Mouse (Mus musculus): ENCODE data around the gene Olfr554. TPM values are rescaled to one million over a fixed set of nuclear protein-coding genes. Genes with fewer than 3 reads are reported as not detected.
A peak's percentile ranks its signal among the peaks of the same experiment; 100 is the strongest.

The Olfr554 gene
- polyA plus RNA-seq, 1 experiment from 2014 or later: not detected

GRCm38 (mm10) chr7:102658523-102658922, 20.3 kb downstream of the Olfr554 start, which contains the start of gene Olfr555:
TSS of gene Olfr555 (plus strand) at chr7:102658823.
- H3K4me2 ChIP-seq: no peak within 1 kb of the TSS
- H3K27me3 ChIP-seq (ENCODE audit: insufficient read depth, low read length): no peaks in the 10 kb centered on the region
- no peaks in the 10 kb centered on the region for H3K36me3 ChIP-seq (ENCODE audit: insufficient read depth)
- DNase-seq: no peak
- H3K9me3 ChIP-seq (ENCODE audit: low read depth, low read length): no peaks in the 10 kb centered on the region
- no peak for ATAC-seq (ENCODE audit: insufficient read depth)
- H3K4me1 ChIP-seq (ENCODE audit: insufficient read depth): no peaks in the 10 kb centered on the region
- no peak within 1 kb of the TSS for H3K4me3 ChIP-seq (ENCODE audit: low read depth, low read length)
- H3K9ac ChIP-seq: no peak within 1 kb of the TSS
- WGBS: 58% methylated on average over 1 of the region's 1 CpGs
- H3K27ac ChIP-seq (ENCODE audit: low read depth): no peak within 1 kb of the TSS
- no peak for TF ChIP-seq CTCF (IDR thresholded peaks at IDR 0.05; ENCODE audit: low read depth)

GRCm38 (mm10) chr7:102664599-102664998, 26.4 kb downstream of the Olfr554 start, which contains the start of gene Olfr556:
TSS of gene Olfr556 (plus strand) at chr7:102664899.
- WGBS: 60% methylated on average over 3 of the region's 3 CpGs
- H3K4me3 ChIP-seq (ENCODE audit: low read depth, low read length): no peak within 1 kb of the TSS
- no peaks in the 10 kb centered on the region for H3K9me3 ChIP-seq (ENCODE audit: low read depth, low read length)
- no peak within 1 kb of the TSS for H3K9ac ChIP-seq
- ATAC-seq (ENCODE audit: insufficient read depth) (no peak), DNase-seq (no peak)
- H3K4me2 ChIP-seq: no peak within 1 kb of the TSS
- no peak for TF ChIP-seq CTCF (IDR thresholded peaks at IDR 0.05; ENCODE audit: low read depth)
- no peaks in the 10 kb centered on the region for H3K4me1 ChIP-seq (ENCODE audit: insufficient read depth)
- H3K36me3 ChIP-seq (ENCODE audit: insufficient read depth): no peaks in the 10 kb centered on the region
- H3K27ac ChIP-seq (ENCODE audit: low read depth): no peak within 1 kb of the TSS
- no peaks in the 10 kb centered on the region for H3K27me3 ChIP-seq (ENCODE audit: insufficient read depth, low read length)

- Histone ChIP-seq H3K27me3 (ENCODE audit: insufficient read depth, low read length) (no peaks in the 10 kb centered on the region), H3K4me3 (ENCODE audit: low read depth, low read length) (no peak overlapping the region), H3K27ac (ENCODE audit: low read depth) (no peak overlapping the region), H3K4me2 (no peak overlapping the region), H3K9me3 (ENCODE audit: low read depth, low read length) (no peaks in the 10 kb centered on the region), H3K9ac (no peak overlapping the region), H3K36me3 (ENCODE audit: insufficient read depth) (no peaks in the 10 kb centered on the region), H3K4me1 (ENCODE audit: insufficient read depth) (no peaks in the 10 kb centered on the region)
- 39% methylated on average over 2 of the region's 2 CpGs for WGBS
- no peak for ATAC-seq (ENCODE audit: insufficient read depth)
- peak; percentile 69 for DNase-seq
- peak; percentile 50; the same call in 1 of the 2 replicates for TF ChIP-seq CTCF (IDR thresholded peaks at IDR 0.05; ENCODE audit: low read depth)
Measured at GRCm38 (mm10) chr7:102665378-102665777, 27.1 kb downstream of the Olfr554 start.

- ATAC-seq (ENCODE audit: insufficient read depth) (no peak), DNase-seq (no peak)
- WGBS: 69% methylated on average over 2 of the region's 2 CpGs
- no peak overlapping the region for H3K27ac ChIP-seq (ENCODE audit: low read depth)
- H3K9me3 ChIP-seq (ENCODE audit: low read depth, low read length): no peaks in the 10 kb centered on the region
- H3K9ac ChIP-seq: no peak overlapping the region
- TF ChIP-seq CTCF (IDR thresholded peaks at IDR 0.05; ENCODE audit: low read depth): no peak
- H3K4me3 ChIP-seq (ENCODE audit: low read depth, low read length): no peak overlapping the region
- no peak overlapping the region for H3K4me2 ChIP-seq
- no peaks in the 10 kb centered on the region for H3K36me3 ChIP-seq (ENCODE audit: insufficient read depth)
- H3K4me1 ChIP-seq (ENCODE audit: insufficient read depth): no peaks in the 10 kb centered on the region
- no peaks in the 10 kb centered on the region for H3K27me3 ChIP-seq (ENCODE audit: insufficient read depth, low read length)
Measured at GRCm38 (mm10) chr7:102676225-102676624, 38.0 kb downstream of the Olfr554 start.

GRCm38 (mm10) chr7:102681916-102682315, 43.7 kb downstream of the Olfr554 start:
- Histone ChIP-seq H3K9me3 (ENCODE audit: low read depth, low read length) (no peaks in the 10 kb centered on the region), H3K4me3 (ENCODE audit: low read depth, low read length) (no peak overlapping the region), H3K9ac (no peak overlapping the region), H3K4me1 (ENCODE audit: insufficient read depth) (no peaks in the 10 kb centered on the region), H3K27me3 (ENCODE audit: insufficient read depth, low read length) (no peaks in the 10 kb centered on the region), H3K27ac (ENCODE audit: low read depth) (no peak overlapping the region), H3K36me3 (ENCODE audit: insufficient read depth) (no peaks in the 10 kb centered on the region), H3K4me2 (no peak overlapping the region)
- ATAC-seq (ENCODE audit: insufficient read depth): no peak
- DNase-seq: no peak
- TF ChIP-seq CTCF (IDR thresholded peaks at IDR 0.05; ENCODE audit: low read depth): no peak
- WGBS: 77% methylated on average over 1 of the region's 1 CpGs

- WGBS: under 1% methylated on average over 40 of the region's 40 CpGs
- no peaks in the 10 kb centered on the region for H3K4me1 ChIP-seq (ENCODE audit: insufficient read depth)
Measured at GRCm38 (mm10) chr7:102686944-102687501, 48.8 kb downstream of the Olfr554 start, which contains the start of gene Trim68. TSS of gene Trim68 (minus strand) at chr7:102687327.

More at GRCm38 (mm10) chr7:102686944-102687501, 48.8 kb downstream of the Olfr554 start, which contains the start of gene Trim68:
- H3K27me3 ChIP-seq (ENCODE audit: insufficient read depth, low read length): no peaks in the 10 kb centered on the region
- peak within 1 kb of the TSS; percentile 71 for H3K4me2 ChIP-seq
- H3K9ac ChIP-seq: peak within 1 kb of the TSS; percentile 76
- H3K4me3 ChIP-seq (ENCODE audit: low read depth, low read length): peak within 1 kb of the TSS; percentile 58
- H3K27ac ChIP-seq (ENCODE audit: low read depth): peak within 1 kb of the TSS; percentile 77
- no peaks in the 10 kb centered on the region for H3K36me3 ChIP-seq (ENCODE audit: insufficient read depth)
- no peak for TF ChIP-seq CTCF (IDR thresholded peaks at IDR 0.05; ENCODE audit: low read depth)
- DNase-seq: peak; percentile 97
- peak; percentile 100 for ATAC-seq (ENCODE audit: insufficient read depth)
- no peaks in the 10 kb centered on the region for H3K9me3 ChIP-seq (ENCODE audit: low read depth, low read length)

Other genes with a start within 250 kb of the Olfr554 start
- 200 and 220 TPM in 2 replicates for gene Rrm1, start 196.7 kb upstream of the Olfr554 start, polyA plus RNA-seq (2014; fragmentation: Nextera tagmentation; extraction: Ambion mirVana)
- 0.37 and 0.45 TPM in 2 replicates for gene Olfr543, start 156.8 kb upstream of the Olfr554 start, polyA plus RNA-seq (2014; fragmentation: Nextera tagmentation; extraction: Ambion mirVana)
- gene Olfr544, start 150.1 kb upstream of the Olfr554 start, polyA plus RNA-seq (2014; fragmentation: Nextera tagmentation; extraction: Ambion mirVana): 0.11 TPM in 2 replicates
- gene Olfr545, start 138.9 kb upstream of the Olfr554 start, polyA plus RNA-seq (2014; fragmentation: Nextera tagmentation; extraction: Ambion mirVana): not detected in 2 replicates
- not detected in 2 replicates for gene Olfr547, start 103.7 kb upstream of the Olfr554 start, polyA plus RNA-seq (2014; fragmentation: Nextera tagmentation; extraction: Ambion mirVana)
- not detected in 2 replicates for gene Olfr548-ps1, start 97.5 kb upstream of the Olfr554 start, polyA plus RNA-seq (2014; fragmentation: Nextera tagmentation; extraction: Ambion mirVana)
- gene Olfr549, start 88.6 kb upstream of the Olfr554 start, polyA plus RNA-seq (2014; fragmentation: Nextera tagmentation; extraction: Ambion mirVana): not detected in 2 replicates
- gene Trim21, start 72.9 kb upstream of the Olfr554 start, polyA plus RNA-seq (2014; fragmentation: Nextera tagmentation; extraction: Ambion mirVana): 0.36 and 0.62 TPM in 2 replicates
- not detected in 2 replicates for gene Olfr550, start 67.0 kb upstream of the Olfr554 start, polyA plus RNA-seq (2014; fragmentation: Nextera tagmentation; extraction: Ambion mirVana)
- gene Olfr551, start 46.5 kb upstream of the Olfr554 start, polyA plus RNA-seq (2014; fragmentation: Nextera tagmentation; extraction: Ambion mirVana): not detected in 2 replicates
- not detected in 2 replicates for gene Olfr552, start 40.7 kb upstream of the Olfr554 start, polyA plus RNA-seq (2014; fragmentation: Nextera tagmentation; extraction: Ambion mirVana)
- gene Olfr553, start 20.2 kb upstream of the Olfr554 start, polyA plus RNA-seq (2014; fragmentation: Nextera tagmentation; extraction: Ambion mirVana): not detected in 2 replicates
- not detected in 2 replicates for gene Olfr555, start 20.4 kb downstream of the Olfr554 start, polyA plus RNA-seq (2014; fragmentation: Nextera tagmentation; extraction: Ambion mirVana)
- gene Olfr556, start 26.5 kb downstream of the Olfr554 start, polyA plus RNA-seq (2014; fragmentation: Nextera tagmentation; extraction: Ambion mirVana): not detected in 2 replicates
- gene Trim68, start 48.9 kb downstream of the Olfr554 start, polyA plus RNA-seq (2014; fragmentation: Nextera tagmentation; extraction: Ambion mirVana): 13.7 and 16.1 TPM in 2 replicates
- gene Olfr557, start 57.5 kb downstream of the Olfr554 start, polyA plus RNA-seq (2014; fragmentation: Nextera tagmentation; extraction: Ambion mirVana): not detected in 2 replicates
- 0.12 TPM in 1 of 2 replicates, not detected in the other for gene Olfr558, start 63.8 kb downstream of the Olfr554 start, polyA plus RNA-seq (2014; fragmentation: Nextera tagmentation; extraction: Ambion mirVana)
- not detected in 2 replicates for gene Olfr33, start 80.6 kb downstream of the Olfr554 start, polyA plus RNA-seq (2014; fragmentation: Nextera tagmentation; extraction: Ambion mirVana)
- gene Olfr559, start 89.1 kb downstream of the Olfr554 start, polyA plus RNA-seq (2014; fragmentation: Nextera tagmentation; extraction: Ambion mirVana): not detected in 2 replicates
- not detected in 2 replicates for gene Olfr560, start 120.9 kb downstream of the Olfr554 start, polyA plus RNA-seq (2014; fragmentation: Nextera tagmentation; extraction: Ambion mirVana)
- 0.09 and 0.12 TPM in 2 replicates for gene Olfr78, start 121.0 kb downstream of the Olfr554 start, polyA plus RNA-seq (2014; fragmentation: Nextera tagmentation; extraction: Ambion mirVana)
- not detected in 2 replicates for gene Olfr561, start 132.8 kb downstream of the Olfr554 start, polyA plus RNA-seq (2014; fragmentation: Nextera tagmentation; extraction: Ambion mirVana)
- gene Olfr564, start 165.0 kb downstream of the Olfr554 start, polyA plus RNA-seq (2014; fragmentation: Nextera tagmentation; extraction: Ambion mirVana): not detected in 2 replicates
- gene Olfr566, start 220.3 kb downstream of the Olfr554 start, polyA plus RNA-seq (2014; fragmentation: Nextera tagmentation; extraction: Ambion mirVana): not detected in 2 replicates
- not detected in 2 replicates for gene Olfr568, start 238.7 kb downstream of the Olfr554 start, polyA plus RNA-seq (2014; fragmentation: Nextera tagmentation; extraction: Ambion mirVana)

All from lung, embryonic 14.5 days (tissue).